Mouse (Mus musculus): ENCODE data around the gene Hoxa7.

- TF ChIP-seq CTCF (IDR thresholded peaks at IDR 0.05; ENCODE audit: low read depth) = no peak
- TF ChIP-seq EP300 (IDR thresholded peaks at IDR 0.05; ENCODE audit: low read depth) = no peak
Measured at GRCm38 (mm10) chr6:52234428-52235140, 12.9 kb upstream of the Hoxa7 start.
